Mouse (Mus musculus): ENCODE data around the gene Aimp2.
A peak's percentile ranks its signal among the peaks of the same experiment; 100 is the strongest.

Aimp2 gene

DNA sequence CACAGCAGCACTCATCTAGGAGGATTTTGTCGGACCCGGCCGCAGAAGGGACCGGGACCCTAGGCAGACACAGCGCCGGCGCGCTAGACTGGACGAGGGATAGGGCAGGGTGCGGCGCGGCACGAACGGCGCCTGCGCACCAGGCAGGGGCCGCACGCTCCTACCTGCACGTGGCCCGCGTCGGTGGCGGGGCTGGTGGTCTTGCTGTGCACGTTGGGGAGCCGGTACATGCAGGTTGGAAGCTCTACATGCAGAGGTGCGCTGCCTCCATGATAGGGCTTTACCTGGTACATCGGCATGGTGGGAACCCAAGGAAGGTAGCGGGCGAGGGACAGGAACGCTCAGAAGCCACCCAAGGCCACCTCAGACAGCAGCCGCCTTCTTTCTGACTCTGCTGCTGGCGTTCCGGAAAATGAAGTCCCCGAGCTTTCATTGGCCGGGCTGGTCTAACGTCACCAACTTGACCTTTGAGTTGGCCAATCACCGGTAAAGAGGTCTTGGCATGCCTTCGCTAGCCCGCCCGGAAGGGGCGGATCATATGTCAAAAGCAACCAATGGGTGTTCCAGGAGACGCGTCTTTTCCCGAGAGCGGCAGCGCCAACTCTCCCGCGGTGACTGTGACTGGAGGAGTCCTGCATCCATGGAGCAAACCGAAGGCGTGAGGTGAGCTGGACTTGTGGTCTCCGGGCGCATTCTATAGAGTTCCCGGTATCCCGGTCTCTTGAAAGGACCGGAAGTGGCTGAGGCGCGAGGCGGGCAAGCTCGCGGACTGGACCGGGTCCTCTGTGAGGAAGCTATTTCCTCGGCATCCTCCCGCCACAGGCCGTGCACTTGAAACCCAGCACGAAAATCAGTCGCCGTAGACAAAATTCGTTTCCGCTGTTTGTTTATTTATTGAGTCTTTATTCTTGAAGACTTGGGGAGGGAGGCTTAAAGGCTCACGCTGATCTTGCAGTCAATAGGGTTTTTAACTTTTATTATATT is at the start of gene Aimp2, which contains the start of gene Pms2:
Aimp2 (minus strand) TSS at position 431 of the 984 bp plus-strand sequence.
Pms2 (plus strand) TSS at position 548 of the 984 bp plus-strand sequence.
- DNase-seq (ENCODE audit: low read depth, low spot score): peak; percentile 97

DNA sequence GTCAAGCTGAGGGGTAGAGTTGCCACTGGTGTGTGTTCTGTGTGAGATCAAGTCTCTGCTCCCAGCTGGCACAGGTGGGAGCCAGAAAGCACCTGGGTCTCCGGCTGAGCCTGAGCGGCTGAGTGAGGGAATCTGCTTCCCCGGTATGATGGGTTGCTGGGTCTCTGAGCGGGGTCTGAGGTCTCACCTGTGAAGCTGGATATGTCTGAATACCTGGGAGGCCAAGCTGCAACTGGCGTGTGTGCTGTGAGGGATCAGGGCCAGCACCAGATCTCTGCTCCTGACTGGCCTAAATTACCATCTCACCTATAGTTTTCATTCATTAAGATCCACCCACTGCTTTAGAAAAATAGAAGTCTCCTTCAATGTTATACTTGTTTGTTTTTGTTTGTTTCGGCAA is 47.5 kb upstream of the Aimp2 start:
- DNase-seq (ENCODE audit: low read depth, low spot score): no peak

DNA sequence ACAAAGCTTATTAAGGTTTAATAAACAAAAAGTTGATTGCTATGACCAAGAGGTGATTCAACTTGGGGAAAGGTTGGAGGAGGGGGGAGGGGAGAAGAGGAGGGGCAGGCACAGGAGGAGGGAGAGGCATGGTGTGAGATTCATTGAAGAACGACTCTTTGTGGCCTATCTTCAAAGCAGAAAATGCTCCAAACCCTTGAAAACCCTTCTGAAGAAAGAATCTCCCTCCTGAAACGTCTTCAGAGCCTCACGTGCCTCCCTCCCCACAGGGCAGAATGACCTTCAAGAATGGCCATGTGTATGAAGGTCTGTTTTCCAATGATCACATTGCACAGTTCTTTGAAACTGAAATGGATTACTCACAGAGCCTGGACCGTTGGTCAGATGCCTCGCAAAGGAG is 40.4 kb upstream of the Aimp2 start:
- no peak for DNase-seq (ENCODE audit: low read depth, low spot score)

DNA sequence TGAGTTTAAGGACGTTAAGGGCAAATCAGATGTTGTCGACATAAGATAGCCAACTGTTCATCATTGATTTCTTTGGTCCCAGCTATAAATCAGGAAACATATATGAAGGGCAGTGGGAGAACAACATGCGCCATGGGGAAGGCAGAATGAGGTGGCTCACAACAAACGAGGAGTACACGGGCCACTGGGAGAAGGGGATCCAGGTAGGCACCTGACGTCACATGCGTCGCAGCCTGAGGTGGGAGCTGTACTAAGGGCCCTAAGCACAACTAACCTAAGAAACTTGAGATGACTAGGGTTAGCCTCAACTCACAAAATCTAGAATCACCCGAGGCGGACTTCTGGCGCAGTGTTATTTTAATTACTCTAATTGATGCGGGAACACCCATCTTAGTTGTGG is 38.7 kb upstream of the Aimp2 start:
- DNase-seq (ENCODE audit: low read depth, low spot score): no peak

DNA sequence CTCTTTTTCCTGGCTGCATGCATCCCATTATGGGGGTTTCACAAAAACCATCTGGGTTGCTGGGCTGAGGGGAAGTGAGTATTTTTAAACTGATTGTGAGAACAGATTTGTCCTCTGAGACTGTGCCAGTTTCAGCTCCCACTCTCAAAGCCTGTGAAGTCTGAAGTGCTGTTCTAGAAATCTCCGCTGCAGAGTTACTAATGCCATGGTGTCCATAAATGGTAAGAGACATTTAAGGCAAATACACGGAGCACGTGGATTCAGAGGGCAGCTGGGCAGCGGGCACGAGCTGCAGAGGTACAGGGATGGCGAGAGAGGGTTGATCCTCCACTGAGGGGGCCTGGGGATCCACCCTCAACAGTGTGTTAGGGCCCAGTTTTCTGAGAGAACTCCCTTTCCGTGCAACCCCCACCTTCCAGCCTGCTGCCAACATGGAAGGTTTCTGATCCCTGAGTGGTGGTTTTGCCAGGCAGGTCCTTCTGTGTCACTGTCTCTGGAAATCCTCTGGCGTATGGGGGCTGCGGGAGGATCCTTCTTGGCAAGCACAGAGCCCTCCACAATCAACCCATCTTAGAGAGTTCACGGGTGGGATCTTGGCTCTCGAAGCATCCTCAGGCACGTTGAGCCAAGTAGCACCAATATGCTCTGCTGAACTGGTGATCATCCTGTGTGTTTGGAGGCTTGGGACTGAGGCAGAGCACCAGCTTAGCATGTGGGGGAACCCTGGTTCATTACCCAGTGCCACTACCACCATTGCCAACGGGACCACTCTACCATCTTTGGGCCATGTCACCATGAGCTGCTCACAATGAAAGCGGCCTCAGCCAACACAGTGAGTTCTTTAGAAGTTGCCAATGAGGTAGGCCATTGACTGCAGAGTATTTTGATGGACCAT is 33.8 kb upstream of the Aimp2 start:
- no peak for DNase-seq (ENCODE audit: low read depth, low spot score)

DNA sequence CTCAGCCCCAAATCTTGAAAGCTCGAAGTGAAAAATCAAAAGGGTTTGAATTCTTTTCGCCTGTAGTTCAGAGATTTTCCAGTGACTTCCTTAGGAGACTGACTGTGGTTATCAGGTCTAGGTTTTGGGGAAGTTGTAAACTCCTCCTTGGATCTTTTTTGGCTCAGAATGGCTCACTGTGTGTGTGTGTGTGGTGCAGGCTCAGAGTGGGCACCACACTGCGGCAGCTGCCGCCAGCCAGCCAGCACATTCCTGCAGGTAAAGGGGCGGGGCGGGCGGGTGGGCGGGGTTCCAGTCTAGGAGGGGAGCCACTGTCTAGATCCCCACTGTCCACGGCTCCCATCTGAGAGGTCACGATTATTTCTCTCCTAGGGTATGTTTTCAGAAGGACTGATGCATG is 31.9 kb upstream of the Aimp2 start:
- DNase-seq (ENCODE audit: low read depth, low spot score): no peak

DNA sequence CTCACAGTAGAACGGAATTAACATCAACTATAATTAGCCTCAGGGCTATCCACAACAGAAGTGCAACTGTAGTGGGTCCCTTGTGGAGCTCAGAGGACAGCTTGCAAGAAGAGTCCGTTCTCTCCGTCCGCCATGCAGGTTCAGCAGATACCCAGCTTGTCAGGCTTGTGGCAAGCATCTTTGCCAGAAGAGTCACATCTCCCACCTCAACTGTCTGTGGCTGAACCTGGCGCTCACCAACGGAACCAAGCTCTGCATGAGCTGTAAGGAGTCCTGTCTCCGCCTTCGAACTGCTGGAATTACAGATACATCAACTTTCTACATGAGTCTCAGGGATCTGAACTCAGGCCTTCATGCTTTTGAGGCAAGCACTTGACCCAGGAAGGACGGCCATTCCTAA is 26.5 kb upstream of the Aimp2 start:
- DNase-seq (ENCODE audit: low read depth, low spot score): no peak

DNA sequence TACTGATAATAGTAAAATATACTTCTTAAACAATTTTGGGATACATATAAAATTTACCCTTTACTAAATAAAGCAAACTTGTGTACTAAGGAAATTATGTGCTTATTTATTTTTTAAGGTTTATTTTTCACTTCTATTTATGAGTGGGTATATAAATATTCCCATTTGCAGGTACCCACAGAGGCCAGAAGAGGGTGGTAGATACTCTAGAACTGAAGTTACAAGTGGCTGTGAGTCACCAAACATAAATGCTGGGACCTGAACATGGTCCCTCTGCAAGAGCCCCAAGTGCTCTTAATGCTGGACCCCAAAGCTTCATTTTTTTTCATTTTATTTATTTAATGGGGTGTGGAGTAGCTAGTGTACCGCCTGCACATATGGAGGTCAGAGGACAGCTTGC is 24.2 kb upstream of the Aimp2 start:
- no peak for DNase-seq (ENCODE audit: low read depth, low spot score)

DNA sequence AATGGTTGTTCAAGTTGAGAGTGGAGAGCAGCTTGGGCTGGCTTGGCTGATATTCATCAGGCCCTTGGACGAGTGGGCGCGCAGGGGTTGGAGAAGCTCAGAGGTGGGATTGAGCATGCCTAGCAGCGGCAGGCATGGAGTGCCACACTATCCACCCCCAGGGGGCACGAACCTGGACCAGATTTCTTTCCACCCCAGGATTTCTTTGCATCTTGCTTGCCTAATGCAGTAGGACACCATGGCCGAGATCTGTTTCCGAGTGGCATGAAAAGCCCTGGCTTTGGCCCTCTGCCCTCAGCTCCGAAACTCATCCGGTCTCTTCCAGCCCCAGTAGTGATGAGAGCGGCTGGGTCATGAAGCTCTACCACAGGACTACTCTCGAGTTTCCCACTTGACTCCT is 23.8 kb upstream of the Aimp2 start:
- no peak for DNase-seq (ENCODE audit: low read depth, low spot score)

DNA sequence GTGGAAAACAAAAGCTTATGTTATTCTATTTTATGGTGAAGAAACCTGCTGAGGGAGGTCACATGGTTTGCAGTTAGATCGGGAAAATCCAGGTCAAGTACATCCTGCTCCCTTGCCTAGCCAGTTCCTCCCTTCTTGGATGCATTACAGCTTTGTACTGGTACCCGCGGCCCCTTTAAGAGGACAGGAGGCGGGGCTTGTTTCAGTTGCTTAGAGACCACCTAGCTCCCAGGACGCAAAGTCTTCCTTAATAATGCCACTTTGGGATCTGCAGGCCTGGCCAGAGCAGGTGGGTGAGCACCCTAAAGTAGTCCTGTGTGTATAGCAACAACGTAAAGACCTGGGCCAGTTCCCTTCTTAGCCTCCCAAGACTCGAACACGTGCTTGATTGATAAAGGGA is 23.2 kb upstream of the Aimp2 start, which contains the start of gene Rsph10b:
Rsph10b (plus strand) TSS at position 205 of the 400 bp plus-strand sequence.
- DNase-seq (ENCODE audit: low read depth, low spot score): no peak

DNA sequence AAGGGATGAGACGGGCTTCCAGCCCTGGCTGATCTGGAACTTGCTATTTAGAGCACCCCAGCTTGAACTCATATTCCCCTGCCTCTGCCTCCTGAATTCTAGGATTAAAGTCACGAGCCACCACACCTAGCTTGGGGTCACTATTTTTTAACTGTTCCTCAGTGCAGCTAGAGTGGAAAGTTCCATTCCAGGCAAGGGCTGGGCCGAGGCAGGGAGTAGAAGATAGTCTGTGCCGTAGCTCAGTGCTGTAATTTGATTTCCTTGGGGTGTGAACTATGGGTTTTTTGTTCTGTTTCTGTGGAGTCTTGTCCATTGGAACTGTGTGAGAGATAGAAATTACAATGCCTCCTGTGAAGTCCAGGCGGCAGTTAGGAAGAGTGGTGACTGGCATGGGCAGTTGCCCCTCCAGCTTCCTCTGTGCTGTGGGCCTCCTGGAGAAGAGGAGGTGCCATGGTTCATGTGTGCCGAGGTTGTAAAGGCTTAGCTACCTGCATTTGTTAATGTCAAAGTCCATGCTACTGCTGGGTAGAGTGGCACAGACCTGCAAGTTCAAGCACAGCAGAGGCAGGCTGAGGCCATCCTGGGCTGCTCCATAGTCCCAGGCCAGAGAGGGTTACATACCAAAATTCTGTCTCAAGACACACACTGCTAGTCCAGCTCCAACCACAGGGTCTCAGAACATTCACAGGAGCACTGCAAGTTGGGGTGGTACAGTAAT is 22.4 kb upstream of the Aimp2 start:
- DNase-seq (ENCODE audit: low read depth, low spot score): no peak

DNA sequence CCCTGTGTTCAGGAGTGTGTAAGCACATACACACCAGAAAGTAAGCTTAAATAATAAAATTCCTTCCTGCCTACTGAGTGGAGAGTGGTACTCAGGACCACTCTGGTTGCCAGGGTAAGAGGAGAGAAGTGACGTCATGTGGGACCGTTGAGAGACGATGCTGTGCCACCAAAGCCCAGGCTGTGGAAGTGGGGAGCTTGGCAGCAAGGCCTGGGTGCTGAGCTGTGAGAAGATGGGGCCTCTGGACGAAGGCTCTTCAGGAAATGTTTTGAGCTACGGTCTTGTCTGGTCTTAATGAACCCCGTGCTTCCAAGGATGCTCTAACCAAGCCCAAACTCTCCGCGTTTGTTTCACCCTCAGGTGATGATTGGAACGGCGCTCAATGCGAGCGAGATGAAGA is 21.0 kb upstream of the Aimp2 start:
- no peak for DNase-seq (ENCODE audit: low read depth, low spot score)

DNA sequence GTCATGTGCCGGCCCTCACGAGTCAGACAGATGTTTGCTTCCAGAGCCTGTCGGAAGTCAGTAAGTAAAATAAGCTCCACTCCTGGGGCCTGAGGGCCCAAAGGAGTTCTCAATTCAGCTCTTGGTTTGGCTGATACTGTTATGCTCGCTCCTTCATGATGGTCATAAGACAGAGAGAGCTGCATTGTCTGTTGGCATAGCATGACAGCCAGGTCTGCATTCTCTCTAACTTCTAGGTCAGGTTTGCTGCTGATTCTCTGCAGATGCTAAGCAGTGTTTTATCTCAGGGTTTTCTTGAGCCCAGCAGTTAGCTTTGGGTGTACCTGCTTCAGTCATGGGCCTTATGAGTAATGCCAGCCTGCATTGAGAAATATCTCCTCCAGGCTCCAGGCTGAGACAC is 19.6 kb upstream of the Aimp2 start:
- no peak for DNase-seq (ENCODE audit: low read depth, low spot score)

DNA sequence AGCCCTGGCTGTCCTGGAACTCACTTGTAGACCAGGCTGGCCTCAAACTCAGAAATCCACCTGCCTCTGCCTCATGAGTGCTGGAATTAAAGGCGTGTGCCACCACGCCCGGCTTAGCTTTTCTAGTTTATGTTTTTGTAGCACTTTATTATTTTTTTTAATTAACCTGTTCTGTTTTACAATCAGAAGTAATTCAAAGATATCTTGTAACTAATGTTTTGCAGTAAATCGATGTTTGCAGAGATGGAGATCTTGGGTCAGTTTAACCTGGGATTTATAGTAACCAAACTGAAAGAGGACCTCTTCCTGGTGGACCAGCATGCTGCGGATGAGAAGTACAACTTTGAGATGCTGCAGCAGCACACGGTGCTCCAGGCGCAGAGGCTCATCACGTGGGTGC is 18.2 kb upstream of the Aimp2 start, which contains the start of gene Gm42421:
Gm42421 (plus strand) TSS at position 301 of the 400 bp plus-strand sequence.
- DNase-seq (ENCODE audit: low read depth, low spot score): no peak

DNA sequence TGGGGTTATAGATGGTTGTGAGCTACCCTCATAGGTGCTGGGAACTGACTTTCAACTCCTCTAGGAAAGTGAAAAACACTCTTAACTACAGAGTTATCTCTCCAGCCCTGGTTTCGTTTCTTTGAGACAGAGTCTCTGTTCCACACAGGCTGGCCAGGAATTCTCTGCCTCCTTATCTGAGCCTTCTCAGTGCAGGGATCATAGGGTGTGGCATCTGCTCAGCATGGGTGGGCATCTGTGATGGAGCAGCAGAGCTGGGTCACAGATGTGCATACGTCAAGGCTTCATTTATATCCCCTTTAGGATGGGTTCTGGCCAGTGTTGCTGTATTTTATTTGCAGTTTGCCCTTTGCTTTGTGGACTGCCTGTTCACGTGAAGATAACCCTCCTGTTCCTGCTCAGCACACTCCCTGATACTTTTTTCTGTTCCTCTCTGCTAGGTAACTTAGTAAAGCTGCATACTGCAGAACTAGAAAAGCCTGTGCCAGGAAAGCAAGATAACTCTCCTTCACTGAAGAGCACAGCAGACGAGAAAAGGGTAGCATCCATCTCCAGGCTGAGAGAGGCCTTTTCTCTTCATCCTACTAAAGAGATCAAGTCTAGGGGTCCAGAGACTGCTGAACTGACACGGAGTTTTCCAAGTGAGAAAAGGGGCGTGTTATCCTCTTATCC is 15.3 kb upstream of the Aimp2 start:
- no peak for DNase-seq (ENCODE audit: low read depth, low spot score)

DNA sequence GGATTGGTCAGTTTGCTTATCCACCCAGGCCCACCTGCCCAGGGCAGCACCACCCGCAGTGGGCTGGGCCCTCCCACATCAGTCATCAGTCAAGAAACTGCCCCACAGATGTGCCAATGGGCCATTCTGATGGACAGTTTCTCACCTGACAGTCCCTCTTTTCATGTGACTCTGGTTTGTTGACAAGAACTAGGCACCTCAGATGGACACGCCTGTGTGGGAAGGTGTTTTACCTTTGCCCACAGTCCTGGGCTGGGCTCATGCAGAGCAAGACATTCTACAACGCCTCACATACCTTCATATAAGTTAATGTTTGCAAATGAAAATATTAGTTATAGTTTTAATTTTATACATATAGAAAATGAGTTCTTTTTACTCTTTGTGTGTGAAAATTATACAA is 8.5 kb upstream of the Aimp2 start:
- DNase-seq (ENCODE audit: low read depth, low spot score): no peak

DNA sequence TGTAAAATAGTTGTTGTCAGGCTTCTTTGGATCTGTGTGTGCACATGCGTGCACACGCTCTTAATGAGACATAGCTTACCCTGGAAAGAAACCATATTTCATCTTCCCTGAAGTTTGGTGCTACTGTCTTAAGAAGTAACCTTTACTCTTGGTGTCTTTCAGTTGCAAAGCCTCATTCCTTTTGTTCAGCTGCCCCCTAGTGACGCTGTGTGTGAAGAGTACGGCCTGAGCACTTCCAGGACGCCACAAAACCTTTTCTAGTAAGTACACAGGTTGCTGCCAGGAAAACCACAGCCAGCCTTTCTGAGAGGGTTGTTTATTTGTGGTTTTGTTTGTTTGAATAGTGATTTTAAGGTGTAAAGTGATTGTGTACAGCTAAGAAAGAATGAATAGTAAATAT is 7.8 kb upstream of the Aimp2 start:
- peak; percentile 83 for DNase-seq (ENCODE audit: low read depth, low spot score)

DNA sequence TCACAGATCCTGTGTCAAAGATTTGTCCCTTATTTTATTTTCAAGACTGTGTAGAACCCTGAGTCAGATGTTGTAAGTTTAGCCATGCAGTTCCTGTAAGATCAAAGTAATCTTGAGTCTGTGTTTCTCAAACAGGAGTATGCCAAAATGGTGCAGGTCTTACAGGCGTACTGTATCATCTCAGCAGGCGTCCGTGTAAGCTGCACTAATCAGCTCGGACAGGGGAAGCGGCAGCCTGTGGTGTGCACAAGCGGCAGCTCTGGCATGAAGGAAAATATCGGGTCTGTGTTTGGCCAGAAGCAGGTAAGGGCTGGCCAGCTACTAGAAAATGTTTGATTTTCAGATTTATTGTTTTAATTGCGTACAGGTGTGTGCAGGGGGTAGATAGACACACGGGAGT is 6.6 kb upstream of the Aimp2 start:
- no peak for DNase-seq (ENCODE audit: low read depth, low spot score)

DNA sequence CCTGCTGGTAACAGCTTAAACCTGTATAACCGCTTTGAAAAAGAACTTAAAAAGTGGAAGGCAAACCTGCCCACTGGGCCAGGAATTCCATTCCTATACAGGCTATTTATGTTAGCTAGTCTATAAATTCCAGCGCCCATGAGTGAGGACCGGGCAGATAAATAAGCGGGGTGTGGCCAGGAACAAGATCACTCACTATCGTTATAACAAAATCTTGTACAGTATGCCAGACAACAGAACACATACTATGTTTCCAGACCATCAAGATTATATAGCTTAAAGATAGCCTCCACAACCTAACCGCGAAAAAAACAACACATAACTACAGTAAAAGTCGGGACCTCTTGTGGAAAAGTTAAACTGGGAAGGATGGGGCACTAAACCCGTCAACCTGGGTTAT is 721 bp downstream of the Aimp2 start:
- no peak for DNase-seq (ENCODE audit: low read depth, low spot score)

DNA sequence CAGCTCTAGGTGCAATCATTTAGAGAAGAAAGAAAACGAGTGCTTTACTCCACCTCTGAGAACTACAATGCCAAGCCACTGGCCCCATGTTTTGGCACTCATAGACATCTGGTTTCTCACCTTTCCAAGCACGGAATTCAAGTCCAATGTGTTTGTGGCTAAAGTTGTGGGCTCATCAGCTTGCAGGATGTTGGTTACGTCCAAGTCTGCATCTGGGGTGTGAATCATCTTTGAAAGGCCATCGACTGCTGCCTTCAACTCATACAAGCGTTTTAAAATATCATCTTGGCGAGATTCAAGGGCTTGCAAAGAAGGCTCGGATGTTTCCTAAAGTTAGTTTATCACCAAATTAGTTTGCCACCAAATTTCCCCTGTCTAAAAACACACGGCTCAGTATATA is 3.2 kb downstream of the Aimp2 start:
- no peak for DNase-seq (ENCODE audit: low read depth, low spot score)

DNA sequence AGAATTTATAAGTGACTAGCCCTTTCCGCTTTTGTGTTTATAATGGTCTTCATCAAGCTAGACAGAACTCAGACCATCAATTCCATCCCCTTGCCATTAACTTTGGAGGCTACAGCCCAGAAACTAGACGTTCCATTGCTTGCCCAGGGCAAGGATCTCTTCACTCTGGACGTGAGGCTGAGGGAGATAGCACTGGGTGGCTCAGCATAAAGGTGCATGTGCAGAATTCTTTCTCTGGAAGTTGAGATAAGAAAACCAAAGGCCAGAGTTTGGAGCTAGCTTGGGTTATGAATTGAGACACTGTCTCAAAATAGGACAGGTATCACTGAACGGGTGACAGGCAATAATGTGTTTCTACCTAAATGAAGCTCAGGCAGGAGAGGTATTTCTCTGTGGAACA is 5.8 kb downstream of the Aimp2 start:
- no peak for DNase-seq (ENCODE audit: low read depth, low spot score)
